Mouse (Mus musculus) lung, postnatal 0 days (tissue): ENCODE data around the gene Eps8.

Source experiments
- CTCF ChIP-seq: IDR thresholded peaks from 2 replicates; pipeline ENCODE4 v1.5.1; 2016; ENCODE audit warnings: antibody characterized with exemption, mild to moderate bottlenecking
- EP300 ChIP-seq: IDR thresholded peaks from 2 replicates; pipeline ENCODE4 v1.6.1; 2016; ENCODE audit warnings: antibody characterized with exemption, mild to moderate bottlenecking, control low read depth

GRCm38 (mm10) chr6:137576670-137577371 is 77.9 kb downstream of the Eps8 start:
- no peak for TF ChIP-seq CTCF
- TF ChIP-seq EP300, result no peak
